Mouse (Mus musculus) adrenal gland, adult 2 months (tissue): Measurements from ENCODE around the gene Dnal1. TPM values are rescaled to one million over a fixed set of nuclear protein-coding genes. Genes with fewer than 3 reads are reported as not detected.

ENCODE experiments used
- DNase-seq: peaks from one replicate; pipeline ENCODE4 v3.0.0; 2021
- polyA plus RNA-seq: library from polyadenylated mRNA; depleted of rRNA; stranded (reverse); fragments of >200 nt; gene quantifications from 2 replicates; pipeline ENCODE4 v1.2.3, GENCODE M21; 2012; rRNA removed
- total RNA-seq, 2 experiments: library from RNA; stranded (reverse); gene quantifications; 2 replicates each; pipeline ENCODE4 v1.2.3; 2021

The Dnal1 gene
- total and polyA plus RNA-seq, 3 experiments, result 3.3 to 18.6 (median 15.7) TPM

DNA sequence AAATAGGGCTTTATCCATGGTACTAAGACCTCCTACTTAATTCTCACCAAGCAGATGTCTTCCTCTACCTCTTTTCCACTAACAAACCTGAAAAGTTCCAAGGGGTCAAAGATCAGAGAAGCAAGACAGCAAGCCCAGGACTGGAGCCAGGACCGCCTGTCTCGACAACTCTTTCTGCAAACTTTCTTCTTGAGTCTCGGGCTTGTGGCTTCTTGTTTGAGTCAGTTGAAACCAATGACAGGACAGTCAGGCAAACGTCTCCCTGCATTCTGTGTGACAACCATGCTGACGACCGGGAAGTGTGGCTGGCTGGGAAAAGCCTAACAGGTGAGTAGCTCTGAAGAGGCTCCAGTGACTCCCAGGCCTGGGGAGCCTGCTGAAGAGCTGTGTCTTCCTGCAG, 71.4 kb downstream of the Dnal1 start:
- no peak for DNase-seq

DNA sequence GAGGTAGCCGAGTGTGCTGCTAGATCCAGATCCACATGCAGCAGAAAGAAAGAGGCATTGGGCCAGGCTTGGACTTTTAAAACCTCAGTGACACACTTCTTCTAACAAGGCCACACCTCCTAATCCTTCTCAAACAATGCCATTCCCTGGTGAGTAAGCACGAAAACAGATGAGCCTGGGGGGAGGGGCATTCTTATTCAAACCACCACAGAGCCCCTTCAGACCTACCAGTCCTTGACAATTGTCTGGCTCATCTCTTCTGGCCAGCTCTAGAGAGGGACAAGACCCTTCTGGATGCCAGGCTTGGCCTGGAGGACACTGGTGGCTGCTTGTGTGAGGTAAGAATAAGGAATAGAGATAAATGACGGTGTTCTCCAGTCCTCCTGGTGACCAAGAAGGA, 72.4 kb downstream of the Dnal1 start:
- DNase-seq, result no peak

DNA sequence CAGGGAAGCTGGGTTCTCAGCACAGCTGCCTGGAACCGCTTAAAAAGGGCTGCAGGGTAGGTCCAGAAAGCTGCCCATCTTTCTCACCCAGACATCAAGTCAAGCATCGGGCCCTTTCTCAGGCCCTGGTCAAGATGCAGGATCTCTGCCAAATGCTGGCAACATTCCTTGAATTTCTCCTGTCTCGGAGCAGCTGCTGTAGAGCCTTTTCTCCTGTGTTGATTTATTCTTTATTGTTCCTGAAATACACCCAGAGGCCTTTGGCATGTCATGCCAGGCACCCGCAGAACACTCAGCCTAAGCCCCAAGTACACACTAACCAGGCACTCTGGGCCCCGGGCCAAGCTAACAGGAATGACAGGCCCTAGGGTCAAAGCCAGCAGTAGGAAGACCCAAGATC, 72.8 kb downstream of the Dnal1 start:
- DNase-seq, result peak; percentile 76

DNA sequence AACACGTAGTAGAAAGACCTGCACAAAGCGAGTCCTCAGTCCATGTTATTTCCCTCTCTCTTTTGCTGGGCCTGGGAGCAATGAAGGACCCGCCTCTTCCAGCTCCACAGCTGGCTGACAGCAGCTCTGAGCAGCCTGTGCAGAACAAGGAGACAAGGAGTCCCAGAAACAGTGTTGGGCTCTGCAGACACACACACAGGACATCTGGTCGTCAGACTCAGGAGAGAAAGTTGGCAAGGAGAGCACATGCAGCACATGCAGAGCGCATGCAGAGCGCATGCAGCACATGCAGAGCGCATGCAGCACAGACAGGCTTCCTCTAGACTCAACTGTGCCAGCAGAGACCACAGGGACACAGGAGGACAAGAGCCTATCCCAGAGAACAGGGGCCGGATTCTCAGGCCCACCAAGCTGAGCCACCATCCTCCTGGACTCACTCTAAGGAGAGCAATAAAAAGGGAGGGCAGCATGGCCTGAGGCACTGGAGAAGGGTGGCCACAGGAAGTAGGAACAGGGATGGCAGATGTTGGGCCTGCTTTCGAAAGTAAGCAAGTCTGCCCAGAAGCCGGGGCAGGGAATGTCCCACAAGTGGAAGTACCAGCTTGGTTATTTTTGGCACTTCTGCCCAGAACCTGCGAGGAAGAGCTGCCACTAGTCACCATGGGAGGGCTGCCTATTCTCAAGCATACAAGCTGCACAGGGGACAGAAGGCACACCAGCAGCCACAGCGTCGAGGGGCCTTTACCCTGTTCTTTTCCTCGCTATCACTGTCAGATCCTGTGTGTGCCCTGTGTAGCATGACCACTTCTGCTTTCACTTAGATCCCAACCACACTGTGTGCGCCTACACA, 73.8 kb downstream of the Dnal1 start:
- no peak for DNase-seq

DNA sequence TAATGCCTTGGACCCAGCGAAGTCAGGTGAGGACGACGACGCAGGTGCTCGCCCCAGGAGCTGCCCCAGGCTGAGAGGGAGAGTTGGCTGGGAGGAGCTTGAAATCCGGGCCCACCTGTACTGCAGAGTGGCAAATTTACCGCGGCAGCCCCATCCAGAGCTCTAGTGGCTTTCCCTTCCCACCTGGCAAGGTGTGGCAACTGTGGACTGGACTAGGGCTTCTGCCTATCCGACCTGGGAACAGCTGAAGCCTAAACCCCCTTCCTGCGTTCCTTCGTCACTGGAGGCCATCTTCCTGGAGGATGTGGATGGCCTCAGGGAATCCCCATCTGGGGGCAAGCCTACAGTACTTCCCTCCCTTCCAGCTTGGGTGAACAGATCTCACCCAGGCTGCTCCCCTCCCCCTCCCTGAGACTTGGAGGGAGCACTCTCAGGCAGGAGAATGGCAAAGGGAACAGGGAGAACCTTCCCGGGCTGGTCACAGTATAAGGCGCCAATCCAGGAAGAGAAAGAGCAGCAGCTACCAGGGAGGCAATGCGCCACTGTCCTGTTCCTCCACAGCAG, 74.8 kb downstream of the Dnal1 start:
- no peak for DNase-seq

DNA sequence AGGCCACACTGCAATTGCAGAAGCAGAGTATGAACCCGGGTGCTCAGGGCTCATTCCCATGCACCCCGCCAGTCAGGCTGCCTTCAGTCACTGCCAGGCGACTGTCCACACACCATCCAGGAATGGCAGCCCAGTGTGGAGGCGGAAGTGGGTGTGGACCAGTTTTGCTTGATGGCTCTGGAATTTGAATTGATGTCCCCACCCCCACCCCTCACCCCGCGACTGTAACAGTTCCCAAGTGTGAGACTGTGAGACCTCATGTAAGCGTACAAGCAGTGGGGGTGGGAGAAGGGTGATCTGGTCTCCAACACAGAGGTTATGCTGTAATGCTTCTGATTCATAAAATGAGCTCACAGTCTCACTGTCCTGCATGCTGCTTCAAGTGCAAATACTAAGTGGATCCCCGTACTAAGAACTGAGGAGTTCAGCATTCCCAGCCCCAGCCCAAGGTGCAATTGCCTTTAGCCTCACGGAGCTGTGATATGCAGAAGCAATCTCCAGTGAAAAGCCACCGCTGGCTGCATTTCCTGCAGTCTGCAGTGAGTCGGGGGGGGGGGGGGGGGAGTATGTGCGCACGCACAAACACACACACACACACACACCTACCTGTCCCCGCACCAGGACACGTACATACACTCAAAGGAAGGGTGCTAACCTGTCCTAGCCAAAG, 76.1 kb downstream of the Dnal1 start:
- DNase-seq, result no peak

DNA sequence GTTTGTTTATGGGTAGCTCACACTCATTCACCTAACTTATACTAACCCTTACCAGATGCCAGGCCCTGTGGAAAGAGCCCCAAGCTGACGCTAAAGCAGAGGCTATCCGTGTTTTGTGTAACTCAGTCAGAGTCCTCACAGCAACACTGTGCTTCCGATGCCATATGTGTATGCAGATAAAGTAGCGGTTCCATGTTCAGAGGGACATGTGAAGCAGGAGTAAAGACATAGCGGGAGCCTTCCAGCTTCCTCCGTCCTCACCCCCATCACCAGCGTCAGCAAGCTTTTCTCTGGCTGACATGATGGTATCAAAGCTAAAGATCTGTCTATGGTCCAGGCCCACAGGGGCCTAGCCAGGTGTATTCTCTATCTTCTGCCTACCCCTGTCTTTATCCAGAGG, 77.0 kb downstream of the Dnal1 start:
- no peak for DNase-seq

DNA sequence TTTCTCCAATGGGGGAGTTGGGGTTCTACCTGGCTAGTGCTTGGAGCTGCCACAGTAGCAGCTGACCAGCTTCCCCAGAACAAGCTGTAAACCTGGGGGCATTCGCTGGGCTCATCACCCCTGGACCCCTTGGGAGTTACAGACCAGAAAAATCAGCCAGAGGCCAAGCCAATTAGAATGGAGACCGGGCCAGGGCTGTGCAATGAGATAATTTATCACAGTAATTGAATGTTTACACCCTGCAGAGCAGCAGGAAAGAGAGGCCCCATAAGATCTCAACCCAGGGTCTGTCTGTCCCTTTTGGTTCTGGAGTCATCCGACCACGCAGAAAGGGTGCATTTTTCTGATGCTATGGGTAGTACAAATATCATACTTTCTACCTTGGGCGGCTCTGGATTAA, 77.6 kb downstream of the Dnal1 start:
- no peak for DNase-seq

DNA sequence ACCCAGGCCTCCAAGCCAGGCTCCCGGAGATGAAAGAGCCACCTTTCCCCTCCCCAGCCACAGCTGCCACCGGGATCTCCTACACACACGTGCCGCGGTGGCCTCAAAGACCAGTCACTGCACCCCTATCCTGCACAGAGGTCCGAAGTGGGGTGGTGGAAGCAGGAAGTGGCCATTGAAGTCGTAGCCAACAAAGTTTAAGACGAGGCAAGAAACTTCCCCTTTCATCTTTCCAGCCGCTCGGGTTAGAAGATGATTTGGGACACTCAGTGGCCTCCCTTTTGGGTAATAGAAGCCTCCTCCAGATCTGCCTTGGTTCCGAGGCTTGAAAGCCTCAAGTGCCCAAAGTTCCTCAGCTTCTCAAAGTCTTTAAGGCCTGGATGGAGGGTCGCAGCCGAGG, 78.1 kb downstream of the Dnal1 start:
- DNase-seq, result peak; percentile 46

DNA sequence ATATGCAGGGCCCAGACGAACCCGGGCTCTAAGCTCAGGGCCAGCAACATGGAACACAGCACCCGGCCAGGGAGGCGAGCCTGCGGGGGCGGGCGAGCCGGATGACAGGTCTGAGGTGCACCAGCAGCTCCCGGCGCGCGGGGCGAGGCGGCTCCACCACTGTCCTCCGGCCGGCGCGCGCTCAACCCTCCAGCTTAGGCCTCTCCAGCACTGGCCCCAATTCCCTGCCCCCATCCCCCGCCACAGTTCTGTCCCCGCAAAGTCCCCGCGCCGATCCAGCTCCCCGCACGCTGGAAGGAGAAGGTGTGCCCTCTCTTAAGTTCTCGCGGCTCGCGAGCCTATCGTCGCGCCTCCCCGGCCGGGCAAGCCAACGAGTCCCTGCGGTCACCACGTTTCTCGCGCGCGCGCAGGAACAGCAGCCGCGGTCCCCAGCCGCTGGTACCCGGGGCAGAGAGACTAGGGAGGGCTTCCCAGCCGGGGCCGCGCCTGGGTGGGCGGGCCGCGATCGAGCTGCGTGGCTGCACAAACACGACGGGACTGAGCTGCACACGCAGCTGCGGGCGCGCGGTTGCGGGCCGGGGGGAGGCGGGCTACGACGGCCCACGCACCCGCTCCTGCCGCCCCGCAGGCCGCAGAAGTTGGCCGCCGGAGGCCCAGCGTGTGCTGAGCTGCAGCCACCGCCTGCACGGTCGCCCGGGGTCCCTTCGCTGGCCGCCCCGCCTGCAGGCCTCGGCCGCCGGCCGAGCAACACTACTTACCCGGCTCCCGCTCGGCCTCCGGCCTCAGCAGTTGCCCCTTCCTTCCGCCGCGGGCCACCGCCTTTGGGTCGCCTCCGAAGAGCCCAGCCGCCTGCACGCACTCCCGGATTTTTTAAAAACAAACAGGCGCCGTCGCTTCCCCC, 78.8 kb downstream of the Dnal1 start:
- DNase-seq, result peak; percentile 86

DNA sequence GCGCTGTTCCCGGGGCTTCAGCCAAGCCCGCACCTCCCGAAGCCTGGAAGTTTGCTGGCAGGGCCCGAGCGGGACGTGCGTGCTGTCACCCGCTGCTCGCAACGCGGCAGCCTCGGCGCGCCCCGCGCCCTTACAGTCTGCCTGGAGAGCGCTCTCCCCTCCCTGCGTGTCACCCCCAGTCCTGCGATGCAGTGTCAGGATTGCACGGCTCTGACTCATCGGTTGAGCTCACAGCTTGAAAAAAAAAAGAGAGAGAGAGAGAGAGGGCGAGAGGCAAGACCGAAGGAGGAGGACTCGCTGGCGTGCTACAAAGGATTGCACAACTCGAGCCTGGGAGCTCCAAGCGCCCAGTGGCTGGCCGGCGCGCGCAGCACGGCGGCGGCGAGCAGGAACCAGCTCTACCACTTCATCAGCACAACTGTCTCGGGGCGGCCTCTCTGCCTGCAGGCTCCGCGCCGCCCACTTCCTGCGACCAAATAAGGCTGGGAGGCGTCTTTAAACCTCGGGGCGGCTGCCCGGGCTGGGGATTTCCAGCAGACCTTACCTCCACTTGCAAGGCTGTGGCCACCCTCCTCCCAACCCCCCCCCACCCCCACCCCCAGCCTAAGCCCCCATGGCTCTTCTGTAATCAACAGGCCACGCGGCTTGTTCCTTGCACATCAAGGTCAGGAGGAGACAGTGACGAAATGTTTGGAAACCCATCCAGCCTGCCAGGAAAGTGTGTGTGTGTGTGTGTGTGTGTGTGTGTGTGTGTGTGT, 79.7 kb downstream of the Dnal1 start:
- peak; percentile 97 for DNase-seq

DNA sequence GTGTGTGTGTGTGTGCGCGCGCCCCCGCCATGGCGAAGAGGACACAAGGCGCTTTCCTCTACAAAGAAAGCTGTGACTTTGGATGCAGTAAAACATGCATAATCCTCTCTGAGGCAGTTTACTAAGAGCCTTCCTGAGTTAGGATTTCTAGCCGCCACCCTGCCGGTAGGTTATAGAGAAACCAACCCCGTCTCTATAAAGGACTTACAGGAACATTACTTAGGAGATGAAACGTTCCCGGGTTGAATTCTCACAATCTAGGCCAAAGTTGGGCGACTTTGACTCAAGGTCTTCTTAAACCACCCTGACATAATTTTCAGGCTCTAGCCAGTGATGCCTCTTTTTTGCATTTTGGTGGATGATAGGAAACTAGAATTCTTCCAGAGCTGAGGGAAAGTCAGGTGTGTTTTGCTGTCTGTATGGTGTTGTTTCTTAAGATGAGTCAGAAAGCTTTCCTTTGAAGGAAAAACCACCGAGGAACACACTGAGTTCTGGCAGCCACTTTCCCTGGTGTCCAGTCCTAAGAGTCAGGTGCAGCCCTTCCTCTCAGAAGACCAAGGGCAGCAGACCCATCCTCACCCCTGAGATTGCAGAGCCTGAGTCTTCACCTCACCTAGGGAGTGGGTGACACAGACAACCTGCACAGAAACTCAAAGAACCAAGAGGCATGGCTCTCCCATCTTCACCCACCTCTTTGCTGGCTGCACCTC, 80.4 kb downstream of the Dnal1 start:
- DNase-seq, result no peak

DNA sequence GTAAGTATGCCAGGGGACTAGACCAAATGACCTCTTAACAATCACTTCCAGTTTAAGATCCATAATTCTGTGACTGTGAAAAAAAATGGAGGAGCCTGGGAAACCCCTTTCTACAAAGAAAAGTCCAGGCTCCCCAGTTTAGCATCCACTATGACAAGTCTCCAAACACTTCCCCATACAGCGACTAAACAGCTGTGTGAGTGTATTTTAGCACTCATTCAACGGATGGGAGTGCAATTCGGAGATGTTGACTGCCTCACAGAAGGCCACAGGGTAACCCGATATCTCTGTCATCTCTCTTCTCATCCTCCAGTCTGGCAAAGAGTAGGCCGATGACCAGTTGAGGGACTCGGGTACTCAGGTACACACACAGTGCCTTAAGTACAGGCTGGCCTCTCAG, 81.0 kb downstream of the Dnal1 start:
- DNase-seq, result no peak

Other genes starting within 250 kb of the Dnal1 start
- gene Numb, start 192.4 kb upstream of the Dnal1 start, total RNA-seq, result 10 to 100 TPM; 49.9 to 53.8 TPM
- 68.9 and 69.9 TPM in 2 replicates for gene Numb, start 192.4 kb upstream of the Dnal1 start, polyA plus RNA-seq
- gene Riox1, start 163.8 kb upstream of the Dnal1 start, total RNA-seq, result 10 to 100 TPM; 11.9 to 12.4 TPM
- gene Riox1, start 163.8 kb upstream of the Dnal1 start, polyA plus RNA-seq, result 27.4 and 34.8 TPM in 2 replicates
- gene Heatr4, start 129.5 kb upstream of the Dnal1 start, total RNA-seq, result not detected
- gene Heatr4, start 129.5 kb upstream of the Dnal1 start, polyA plus RNA-seq, result not detected in 2 replicates
- 10 to 100 TPM; 19.5 to 26.1 TPM for gene Acot2, start 126.5 kb upstream of the Dnal1 start, total RNA-seq
- 20.9 and 31.7 TPM in 2 replicates for gene Acot2, start 126.5 kb upstream of the Dnal1 start, polyA plus RNA-seq
- gene Acot1, start 104.9 kb upstream of the Dnal1 start, total RNA-seq, result 10 to 100 TPM; 11.8 TPM
- 2.9 and 4.1 TPM in 2 replicates for gene Acot1, start 104.9 kb upstream of the Dnal1 start, polyA plus RNA-seq
- 1 to 10 TPM; 2.3 to 3.1 TPM for gene Acot4, start 76.0 kb upstream of the Dnal1 start, total RNA-seq
- gene Acot4, start 76.0 kb upstream of the Dnal1 start, polyA plus RNA-seq, result 5.0 and 5.6 TPM in 2 replicates
- not detected for gene Gm49366, start 75.4 kb upstream of the Dnal1 start, total RNA-seq
- gene Gm49366, start 75.4 kb upstream of the Dnal1 start, polyA plus RNA-seq, result not detected in 2 replicates
- under 1 TPM; 0.14 to 0.46 TPM for gene Acot3, start 62.2 kb upstream of the Dnal1 start, total RNA-seq
- gene Acot3, start 62.2 kb upstream of the Dnal1 start, polyA plus RNA-seq, result 0.47 and 1.0 TPM in 2 replicates
- gene Acot5, start 45.0 kb upstream of the Dnal1 start, total RNA-seq, result under 1 TPM; 0.23 to 0.35 TPM
- gene Acot5, start 45.0 kb upstream of the Dnal1 start, polyA plus RNA-seq, result 0.19 and 0.52 TPM in 2 replicates
- 1 to 10 TPM; 3.9 to 6.0 TPM for gene Acot6, start 13.7 kb upstream of the Dnal1 start, total RNA-seq
- gene Acot6, start 13.7 kb upstream of the Dnal1 start, polyA plus RNA-seq, result 4.6 and 5.6 TPM in 2 replicates
- gene Pnma1, start 34.1 kb downstream of the Dnal1 start, total RNA-seq, result under 1 TPM; 0.28 to 0.43 TPM
- 0.15 TPM in 1 of 2 replicates, not detected in the other for gene Pnma1, start 34.1 kb downstream of the Dnal1 start, polyA plus RNA-seq
- 10 to 100 TPM; 17.0 to 22.7 TPM for gene Elmsan1, start 104.5 kb downstream of the Dnal1 start, total RNA-seq
- gene Elmsan1, start 104.5 kb downstream of the Dnal1 start, polyA plus RNA-seq, result 14.4 and 20.4 TPM in 2 replicates
- 10 to 100 TPM; 75.1 to 99.4 TPM for gene Ptgr2, start 170.9 kb downstream of the Dnal1 start, total RNA-seq
- gene Ptgr2, start 170.9 kb downstream of the Dnal1 start, polyA plus RNA-seq, result 4.2 and 7.6 TPM in 2 replicates
- gene Zfp410, start 202.5 kb downstream of the Dnal1 start, total RNA-seq, result 10 to 100 TPM; 26.4 to 39.6 TPM
- 8.3 and 11.5 TPM in 2 replicates for gene Zfp410, start 202.5 kb downstream of the Dnal1 start, polyA plus RNA-seq
- gene Coq6, start 247.3 kb downstream of the Dnal1 start, total RNA-seq, result 10 to 100 TPM; 57.3 to 59.7 TPM
- 65.9 and 78.5 TPM in 2 replicates for gene Coq6, start 247.3 kb downstream of the Dnal1 start, polyA plus RNA-seq
- gene Fam161b, start 247.5 kb downstream of the Dnal1 start, total RNA-seq, result 1 to 10 TPM; 2.0 to 2.3 TPM
- 0.87 and 0.99 TPM in 2 replicates for gene Fam161b, start 247.5 kb downstream of the Dnal1 start, polyA plus RNA-seq